Mouse (Mus musculus) megakaryocyte, adult 5-6 weeks (primary cell): Measurements from ENCODE around the gene Ehf. TPM values are rescaled to one million over a fixed set of nuclear protein-coding genes. Genes with fewer than 3 reads are reported as not detected.

Source experiments
- ATAC-seq: 2 replicates; pipeline ENCODE4 v1.8.0; 2016; ENCODE audit warnings: mild to moderate bottlenecking, inconsistent platforms; ENCODE audit not compliant: poor library complexity, severe bottlenecking
- total RNA-seq, 2 experiments: library from RNA; stranded (forward) in 1 of 2; stranded (reverse) in 1 of 2; fragments of 153-499, 151-499 nt in 1 of 2; fragments of 221-1000, 200-1000 nt in 1 of 2; gene quantifications; 2 replicates each; pipeline versions ENCODE4 v1.2.3 to v1.2.4; 2015 to 2017

Ehf gene
- total RNA-seq, 2 experiments from 2014 or later: 0.09 to 0.18 TPM

DNA sequence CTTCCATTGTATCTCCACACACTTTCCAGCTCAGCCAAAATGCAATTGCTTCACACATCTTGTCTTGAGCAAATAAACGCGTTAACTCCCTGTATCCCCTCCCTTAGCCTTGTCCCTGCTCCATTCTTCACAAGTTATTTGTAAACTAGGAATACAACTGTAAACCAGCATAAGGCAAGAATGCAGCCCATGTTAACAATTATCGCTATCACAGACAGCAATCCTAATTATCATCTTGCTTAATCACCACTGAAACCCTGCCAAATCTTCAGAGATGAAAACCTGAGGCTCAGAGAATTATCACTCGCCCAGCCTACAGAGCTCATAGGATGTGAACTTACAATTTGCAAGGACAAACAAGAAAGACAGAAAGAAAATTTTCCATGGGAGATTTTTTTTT, 84.8 kb downstream of the Ehf start:
- ATAC-seq: no peak

DNA sequence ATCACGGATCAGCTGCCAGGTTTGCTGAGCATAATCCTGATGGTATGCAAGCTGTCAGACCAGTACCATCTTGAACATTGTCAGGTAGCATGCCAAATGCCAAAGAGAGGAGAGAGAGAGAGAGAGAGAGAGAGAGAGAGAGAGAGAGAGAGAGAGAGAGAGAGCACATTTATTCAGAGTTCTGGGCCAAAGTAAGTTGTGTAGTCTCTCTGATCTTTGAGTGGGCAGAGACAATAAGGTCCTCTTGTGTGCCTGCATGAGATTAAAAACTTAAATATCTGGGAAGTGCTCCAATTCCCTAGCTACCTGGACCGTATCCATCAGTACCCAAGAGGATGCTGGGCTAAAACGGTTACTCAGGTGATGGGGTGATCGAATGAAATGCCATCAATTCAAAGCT, 87.3 kb downstream of the Ehf start:
- no peak for ATAC-seq

DNA sequence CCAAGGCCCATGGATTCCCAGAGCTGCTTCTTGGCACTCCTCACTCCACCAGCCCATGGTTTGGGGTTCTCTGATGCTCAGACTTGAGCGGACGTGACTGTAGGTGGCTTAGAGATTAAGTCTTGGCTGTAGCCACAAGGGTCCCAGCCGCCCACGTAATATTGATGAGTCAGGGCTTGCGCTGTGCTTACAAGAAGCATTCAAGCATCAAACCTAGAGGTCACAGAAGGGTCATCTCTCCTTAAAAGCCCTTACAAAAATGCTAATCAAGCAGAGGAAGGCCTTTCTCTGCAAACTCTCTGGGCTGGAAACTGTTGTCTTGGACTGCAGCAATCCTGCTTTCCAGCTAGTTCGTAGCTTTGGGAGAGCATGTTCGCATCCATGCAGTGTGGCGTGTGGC, 88.2 kb downstream of the Ehf start:
- ATAC-seq: no peak

DNA sequence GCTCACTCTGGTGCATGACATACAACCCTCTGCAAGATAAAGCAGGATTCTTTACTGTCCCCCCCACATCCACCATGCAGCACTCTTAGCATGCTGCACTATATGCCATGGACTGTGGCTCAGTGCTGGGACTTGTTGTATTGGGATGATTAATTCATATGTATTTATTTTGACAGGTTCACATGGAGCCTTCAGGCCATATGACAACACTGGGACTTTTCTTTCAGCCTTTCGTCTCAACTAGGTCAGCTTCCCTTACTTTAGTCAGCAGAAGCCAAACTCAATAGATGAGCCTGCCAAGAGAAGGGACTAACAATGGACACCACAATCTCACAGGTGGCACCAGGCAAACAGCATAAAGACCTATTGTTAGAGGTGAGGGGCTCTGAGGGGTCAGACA, 89.5 kb downstream of the Ehf start:
- no peak for ATAC-seq

Other genes with a start within 250 kb of the Ehf start
- 13.5 and 16.8 TPM in 2 replicates for gene Pdhx, start 229.8 kb downstream of the Ehf start, total RNA-seq (2015)
- gene Pdhx, start 229.8 kb downstream of the Ehf start, total RNA-seq (2017): 20.6 and 23.9 TPM in 2 replicates
- gene Apip, start 229.6 kb downstream of the Ehf start, total RNA-seq (2015): 40.9 and 41.2 TPM in 2 replicates
- 16.2 and 24.6 TPM in 2 replicates for gene Apip, start 229.6 kb downstream of the Ehf start, total RNA-seq (2017)
- 0.04 TPM in 1 of 2 replicates, not detected in the other for gene Elf5, start 108.4 kb upstream of the Ehf start, total RNA-seq (2015)
- gene Elf5, start 108.4 kb upstream of the Ehf start, total RNA-seq (2017): not detected in 2 replicates
- gene Cat, start 181.9 kb upstream of the Ehf start, total RNA-seq (2015): 114 and 125 TPM in 2 replicates
- gene Cat, start 181.9 kb upstream of the Ehf start, total RNA-seq (2017): 42.0 and 45.3 TPM in 2 replicates